Mouse (Mus musculus): ENCODE results near the gene Abca3.
A peak's percentile ranks its signal among the peaks of the same experiment; 100 is the strongest.
"Not testable (repeated sequence)": the region's sequence is repeated elsewhere in the genome, so short reads cannot be mapped to it uniquely, and the experiment has no call there.

Abca3 gene

DNA sequence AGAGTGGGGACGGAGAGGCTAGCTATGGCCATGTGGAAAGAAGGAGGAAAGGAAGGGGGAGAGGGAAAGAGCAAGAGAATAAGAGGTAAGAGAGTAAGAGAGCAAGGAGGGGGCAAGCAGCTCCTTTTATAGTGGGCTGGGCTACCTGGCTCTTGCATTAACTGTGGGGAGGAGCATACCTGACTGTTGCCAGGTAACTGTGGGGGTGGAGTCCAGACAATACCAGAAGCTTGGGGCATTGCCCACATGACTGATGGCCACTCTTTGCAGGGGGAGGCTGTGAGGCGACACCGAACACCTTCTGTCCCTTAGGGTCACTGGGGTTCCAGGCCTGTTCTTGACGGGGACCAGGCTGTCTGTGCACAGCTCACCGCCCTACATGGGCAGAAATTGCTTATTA is 37.0 kb downstream of the Abca3 start:
- DNase-seq (ENCODE audit: low spot score): no peak

DNA sequence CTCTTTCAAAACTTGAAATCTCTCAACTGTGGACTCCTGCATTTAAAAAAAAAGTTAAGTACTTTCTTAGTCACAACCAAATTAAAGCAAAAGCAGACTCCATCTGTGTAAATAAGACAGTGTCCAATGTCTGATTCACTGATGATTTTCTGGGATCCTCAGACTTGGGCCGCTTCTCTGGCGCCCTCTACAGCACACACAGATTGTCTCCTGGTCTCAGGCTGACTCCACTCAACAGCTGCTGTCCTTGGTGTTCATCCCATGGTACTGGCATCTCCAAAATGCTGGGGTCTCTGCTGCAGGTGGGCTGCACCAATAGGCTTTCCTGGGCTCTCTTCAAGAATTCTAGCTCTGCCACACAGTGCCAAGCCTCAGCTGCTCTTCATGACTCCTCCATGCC is 38.1 kb downstream of the Abca3 start:
- DNase-seq (ENCODE audit: low spot score): no peak

DNA sequence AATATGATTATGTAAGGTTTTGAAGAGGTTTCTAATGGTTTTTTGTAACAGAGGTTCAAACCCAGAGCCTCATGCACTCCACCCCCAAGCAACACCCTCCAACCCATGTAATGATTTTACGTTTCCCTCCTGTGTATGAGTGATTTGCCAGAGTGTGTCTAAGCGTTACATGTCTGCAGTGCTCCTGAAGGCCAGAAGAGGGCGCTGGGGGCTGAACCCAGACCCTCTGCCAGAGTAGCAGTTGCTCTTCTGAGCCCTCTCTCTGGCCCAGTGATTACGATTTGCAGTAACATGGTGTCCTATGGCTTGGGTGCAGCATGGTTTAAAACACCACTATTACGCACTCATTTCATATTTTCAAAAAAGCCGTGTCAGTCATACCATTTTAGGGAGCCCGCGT is 39.4 kb downstream of the Abca3 start:
- DNase-seq (ENCODE audit: low spot score): no peak

DNA sequence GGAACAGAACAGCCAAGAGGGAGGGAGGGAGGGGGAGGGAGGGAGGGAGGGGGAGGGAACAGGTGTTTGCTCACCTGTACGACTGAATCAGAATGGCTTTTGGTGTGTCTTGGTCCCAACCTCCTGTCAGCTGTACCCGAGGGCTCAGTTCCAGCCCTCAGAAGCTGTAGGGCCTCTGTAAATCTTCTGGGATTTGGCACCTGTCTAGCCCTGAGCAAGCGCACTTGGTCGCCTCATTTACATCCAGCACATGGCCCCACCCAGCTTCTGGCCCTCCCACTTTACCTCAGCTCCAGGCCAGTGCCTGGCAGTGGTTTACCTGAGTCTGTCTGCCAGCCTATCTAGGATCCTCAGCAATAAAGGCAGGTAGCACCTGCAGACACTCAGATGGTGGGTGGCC is 41.8 kb downstream of the Abca3 start:
- DNase-seq (ENCODE audit: low spot score): no peak

DNA sequence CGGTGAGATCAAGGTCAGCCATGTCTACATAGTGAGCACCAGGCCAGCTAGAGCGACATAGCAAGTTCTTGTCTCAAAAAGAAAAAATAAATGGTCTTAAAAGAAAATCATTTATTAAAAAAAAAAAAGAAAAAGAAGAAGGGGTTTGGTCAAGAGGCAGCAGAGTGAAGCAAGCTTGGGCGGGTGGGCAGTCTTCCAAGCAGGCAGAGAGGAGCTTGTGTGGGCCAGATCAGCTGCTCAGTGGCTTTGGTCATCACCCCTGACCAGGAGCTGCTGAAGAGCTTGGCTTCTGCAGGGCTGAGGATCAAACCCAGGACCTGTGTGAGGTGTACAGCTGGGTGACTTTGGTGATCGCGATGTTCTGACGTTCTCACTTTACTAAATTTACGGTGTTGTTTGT is 42.7 kb downstream of the Abca3 start:
- DNase-seq (ENCODE audit: low spot score): no peak

DNA sequence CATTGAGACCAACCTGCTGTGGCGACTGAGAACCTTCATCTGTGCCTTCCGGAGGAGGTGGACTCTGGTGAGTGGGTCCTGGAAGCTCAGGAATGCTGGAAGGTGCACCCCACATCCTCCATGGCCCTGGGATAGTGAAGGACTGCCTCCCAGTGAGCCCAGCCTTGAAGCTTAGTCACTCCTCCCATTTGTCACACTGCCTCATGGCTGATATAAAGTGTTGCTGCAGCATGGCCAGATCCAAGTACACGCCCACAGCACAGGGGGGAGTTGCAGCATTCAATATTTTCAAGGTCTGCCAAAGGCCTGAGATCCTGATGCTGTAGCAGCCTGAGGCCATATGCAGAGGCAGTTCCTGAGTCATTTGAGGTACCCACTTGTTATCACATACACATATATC is 50.6 kb downstream of the Abca3 start:
- DNase-seq (ENCODE audit: low spot score): peak; percentile 74

DNA sequence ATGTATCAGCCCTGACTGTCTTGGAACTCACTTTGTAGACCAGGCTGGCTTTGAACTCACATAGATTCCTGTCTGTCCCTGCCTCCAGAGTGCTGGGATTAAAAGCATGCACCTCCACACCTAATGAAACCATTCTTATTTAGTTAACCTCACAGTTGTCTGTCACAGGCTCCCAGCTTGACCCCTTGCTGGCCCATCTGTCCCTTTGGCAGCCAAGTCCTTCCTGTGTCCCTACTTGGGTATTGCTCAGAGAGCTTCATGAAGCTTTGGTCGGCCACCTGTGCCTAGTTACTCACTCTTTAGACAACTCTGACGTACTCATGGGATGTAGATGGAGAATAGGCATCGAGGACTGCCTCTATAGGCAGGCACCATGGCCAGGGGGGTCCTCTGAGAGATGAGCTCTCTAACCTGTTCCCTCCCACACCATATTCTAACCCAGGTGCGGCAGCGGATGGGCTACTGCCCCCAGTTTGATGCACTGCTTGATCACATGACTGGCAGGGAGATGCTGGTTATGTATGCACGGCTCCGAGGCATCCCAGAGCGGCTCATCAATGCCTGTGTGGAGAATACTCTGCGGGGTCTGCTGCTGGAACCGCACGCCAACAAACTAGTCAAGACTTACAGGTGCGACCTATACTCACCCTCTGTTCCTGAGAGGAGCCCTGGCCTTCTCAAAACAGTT is 55.5 kb downstream of the Abca3 start:
- DNase-seq (ENCODE audit: low spot score): no peak

DNA sequence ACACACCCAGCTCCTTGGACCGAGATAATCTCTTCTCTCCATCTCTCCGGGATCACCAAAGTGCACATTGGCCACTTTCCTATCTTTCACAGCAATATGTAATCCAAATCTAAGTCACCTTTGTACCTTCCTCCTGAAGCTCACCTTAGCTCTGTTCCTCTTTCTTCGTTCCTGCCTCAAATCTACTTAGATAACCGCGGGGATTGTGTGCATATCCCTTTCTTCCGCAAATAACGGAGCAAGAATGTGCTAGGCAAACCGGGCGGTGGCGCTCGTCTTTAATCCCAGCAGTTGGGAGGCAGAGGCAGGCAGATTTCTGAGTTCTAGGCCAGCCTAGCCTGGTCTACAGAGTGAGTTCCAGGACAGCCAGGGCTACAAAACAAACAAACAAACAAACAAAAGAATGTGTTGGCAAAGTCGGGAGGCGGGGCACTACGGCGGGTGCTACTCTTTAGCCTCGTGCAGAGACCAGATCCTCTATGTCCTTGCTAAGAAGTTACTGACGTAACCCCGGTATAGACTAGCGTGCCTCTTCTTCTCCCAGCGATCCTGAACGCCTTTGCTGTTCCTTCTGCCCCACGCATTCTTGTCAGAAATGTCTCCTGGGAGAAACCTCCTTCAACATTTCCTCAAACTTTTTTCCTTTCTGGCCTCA is 61.9 kb downstream of the Abca3 start:
- no peak for DNase-seq (ENCODE audit: low spot score)

DNA sequence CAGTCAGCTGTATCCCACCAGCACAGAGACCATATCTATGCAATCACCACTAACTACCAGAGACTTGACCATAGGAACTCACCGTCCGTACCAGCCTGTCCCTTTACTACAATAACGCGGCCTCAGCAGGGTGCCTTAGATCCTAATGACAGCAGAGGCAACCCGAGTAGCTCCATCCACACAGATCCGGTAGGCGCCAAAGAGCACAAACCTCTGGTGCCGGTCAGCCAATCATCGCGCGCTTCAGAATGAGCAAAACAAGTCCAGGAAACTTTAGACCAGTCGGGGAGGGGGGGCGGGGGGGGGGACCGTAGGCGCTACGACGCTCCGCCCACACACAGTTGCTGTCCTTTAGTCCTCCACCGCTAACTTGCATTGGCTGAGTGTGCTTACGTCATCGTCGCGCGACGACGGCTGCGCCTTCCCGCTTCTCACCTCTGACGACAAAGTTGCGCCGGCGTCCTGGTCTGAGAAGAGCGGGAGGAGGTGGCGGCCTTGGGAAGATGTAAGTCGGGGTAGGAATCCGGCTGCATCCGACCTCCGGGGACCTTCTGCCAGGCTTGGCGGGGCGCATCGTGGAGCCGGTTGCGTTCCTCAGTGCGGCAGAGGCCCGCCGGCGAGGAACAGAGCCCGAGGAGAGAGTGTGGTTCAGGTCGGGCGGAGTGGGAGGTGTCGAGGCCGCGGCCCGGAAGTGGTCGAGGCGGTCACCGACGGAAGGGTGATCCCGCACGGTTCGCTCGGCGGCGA is 62.7 kb downstream of the Abca3 start, which contains the start of gene Rnps1:
Rnps1 (plus strand) TSS at position 336 of the 747 bp plus-strand sequence.
- DNase-seq (ENCODE audit: low spot score): peak; percentile 95

DNA sequence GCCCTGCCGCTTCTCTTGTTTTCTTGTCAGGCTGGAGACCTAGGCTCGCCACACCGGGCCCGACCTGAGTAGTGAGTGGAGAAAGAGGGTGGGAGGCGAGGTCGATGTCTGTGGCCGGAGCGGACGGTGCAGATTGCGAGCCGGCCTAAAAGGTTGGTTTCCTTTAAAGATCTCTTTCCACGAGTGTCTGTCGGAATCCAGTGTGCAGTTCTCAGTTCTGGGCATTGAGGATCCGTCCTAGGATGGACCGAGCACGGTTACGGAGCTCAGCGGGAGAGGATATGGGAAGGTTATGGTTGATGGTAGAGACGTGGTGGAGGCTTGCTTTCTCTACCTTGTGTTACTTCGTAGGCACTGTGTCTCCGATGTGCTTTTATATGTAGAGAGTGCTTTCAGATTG is 63.3 kb downstream of the Abca3 start:
- no peak for DNase-seq (ENCODE audit: low spot score)

DNA sequence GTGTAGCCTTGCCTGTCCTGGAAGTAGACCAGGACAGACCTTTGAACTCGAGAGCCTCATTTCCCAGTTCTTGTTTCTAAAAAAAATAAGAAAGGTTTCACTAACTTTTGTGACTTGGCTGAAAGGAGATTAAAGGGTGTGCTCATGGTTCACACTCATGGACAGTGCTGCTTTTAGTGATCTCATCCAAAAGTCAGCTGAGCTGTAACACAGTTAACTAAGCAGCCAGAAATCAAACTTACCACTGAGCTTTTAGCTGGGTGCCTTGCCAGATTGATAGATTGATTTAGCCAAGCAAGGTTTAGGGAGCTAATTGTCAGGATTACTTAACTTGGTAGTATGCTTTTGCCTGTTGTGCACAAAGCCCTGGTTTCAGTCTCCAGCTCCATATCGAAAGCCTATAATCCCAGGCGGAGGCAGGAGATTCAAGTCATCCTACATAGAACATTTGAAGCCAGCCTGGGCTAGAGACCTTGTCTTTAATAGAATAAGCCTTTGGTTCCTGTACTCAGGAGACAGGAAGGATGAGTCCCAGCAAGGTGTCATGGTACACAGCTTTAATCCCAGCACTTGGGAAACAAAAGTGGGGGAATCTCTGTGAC is 64.4 kb downstream of the Abca3 start:
- no peak for DNase-seq (ENCODE audit: low spot score)

DNA sequence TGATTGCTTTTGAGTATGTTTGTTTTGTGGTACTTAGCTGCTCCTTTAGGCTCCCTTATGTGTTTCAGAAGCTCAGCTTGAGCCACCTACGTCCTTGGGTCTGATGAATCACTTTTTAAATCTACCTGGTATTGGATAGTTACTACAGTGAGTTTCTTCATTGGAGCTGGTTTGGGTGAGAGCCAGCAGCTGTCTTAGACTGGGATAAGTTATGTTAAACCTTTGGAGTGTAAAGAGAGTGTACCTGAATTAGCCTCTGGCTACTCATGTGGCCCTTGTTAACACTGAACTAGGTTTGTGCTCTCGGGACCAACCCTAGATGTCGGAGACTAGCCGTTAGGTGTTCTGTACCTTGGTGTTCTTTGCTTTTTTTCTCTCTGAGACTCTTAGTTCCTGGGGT is 71.4 kb downstream of the Abca3 start:
- DNase-seq (ENCODE audit: low spot score): no peak

DNA sequence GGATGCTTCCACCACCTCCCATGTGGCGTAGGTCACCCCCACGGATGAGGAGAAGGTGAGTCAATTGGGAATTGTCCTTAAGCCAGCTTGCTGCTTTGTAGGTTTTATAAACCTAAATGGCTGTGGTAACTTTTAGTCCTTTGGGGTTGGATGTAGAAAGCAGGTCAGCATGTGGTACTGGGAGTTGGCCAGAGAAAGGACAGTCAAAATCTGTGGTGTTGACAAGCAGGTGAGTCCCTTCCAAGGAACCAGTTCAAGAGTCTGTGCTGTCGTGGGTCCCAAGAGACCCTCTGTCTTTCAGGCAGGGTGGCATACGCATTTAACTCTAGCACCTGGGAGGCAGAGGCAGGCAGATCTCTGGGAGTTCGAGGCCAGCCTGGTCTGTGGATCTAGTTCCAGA is 72.7 kb downstream of the Abca3 start:
- DNase-seq (ENCODE audit: low spot score): no peak

DNA sequence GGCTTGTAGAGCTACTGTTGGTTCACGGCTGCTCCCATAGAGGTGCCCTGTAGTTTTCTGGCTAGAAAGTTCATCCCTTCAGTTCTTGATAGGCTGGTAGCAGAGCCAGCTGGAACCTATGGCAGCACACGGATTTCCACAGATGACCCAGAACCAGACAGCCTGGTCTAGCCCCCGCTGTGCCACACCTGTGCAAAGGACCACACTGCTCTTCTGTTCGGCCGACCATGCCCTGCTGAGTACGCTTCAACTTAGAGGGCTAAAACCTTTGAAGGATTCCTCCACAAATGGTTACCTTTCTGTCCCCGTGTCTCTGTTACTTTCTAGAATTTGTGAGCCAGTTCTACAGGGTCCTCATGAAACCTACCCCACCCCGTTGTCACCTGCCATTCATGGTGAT is 73.6 kb downstream of the Abca3 start:
- DNase-seq (ENCODE audit: low spot score): not testable (repeated sequence)

DNA sequence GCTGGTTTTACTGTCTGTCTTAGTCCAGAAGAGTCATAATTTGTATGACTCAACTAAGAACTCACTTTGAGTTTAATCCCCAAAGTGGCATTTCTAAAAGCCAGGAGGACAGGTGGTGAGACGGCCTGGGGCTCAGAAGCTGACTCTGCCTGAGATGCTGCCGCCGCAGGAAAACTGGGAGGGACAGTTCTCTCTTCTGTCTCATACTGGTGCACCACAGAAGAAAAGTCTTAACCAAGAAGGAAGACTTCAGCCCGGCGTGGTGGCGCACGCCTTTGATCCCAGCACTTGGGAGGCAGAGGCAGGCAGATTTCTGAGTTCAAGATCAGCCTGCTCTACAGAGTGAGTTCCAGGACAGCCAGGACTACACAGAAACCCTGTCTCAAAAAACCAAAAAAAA is 74.2 kb downstream of the Abca3 start:
- no peak for DNase-seq (ENCODE audit: low spot score)

DNA sequence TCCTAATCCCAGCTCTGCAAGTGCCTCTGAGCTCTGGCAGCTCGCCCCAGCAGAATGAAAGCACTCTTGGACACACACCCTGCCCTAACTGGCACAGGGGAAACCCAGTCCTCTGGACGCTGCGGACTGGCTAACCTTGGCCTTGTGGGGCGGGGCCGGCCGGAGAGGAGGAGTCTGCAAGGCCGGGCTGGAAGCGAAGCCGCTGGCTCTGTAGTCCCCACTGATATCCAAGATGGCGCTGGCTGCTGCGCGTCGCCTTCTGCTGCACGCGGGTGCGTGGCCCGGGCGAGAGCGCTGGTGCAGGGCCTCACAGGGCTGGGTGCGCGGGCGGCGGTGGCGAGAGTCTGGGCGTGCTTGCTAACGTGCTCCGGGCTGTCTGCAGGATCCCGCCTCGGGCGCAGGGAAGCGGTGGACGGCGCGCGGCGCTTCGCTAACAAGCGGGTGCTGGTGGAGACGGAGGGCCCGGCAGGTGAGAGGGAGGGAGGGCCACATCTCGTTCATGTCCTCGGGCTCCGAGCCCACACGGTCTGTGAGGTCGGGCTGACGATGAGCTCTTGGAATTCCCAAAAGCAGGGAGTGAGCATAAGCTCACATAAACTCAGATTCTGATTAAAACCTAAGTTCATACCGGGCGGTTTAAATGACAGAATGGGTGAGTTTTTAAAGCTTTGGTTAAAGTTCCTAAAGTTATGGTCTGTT is 74.9 kb downstream of the Abca3 start, which contains the start of gene Eci1:
Eci1 (plus strand) TSS at position 171 of the 699 bp plus-strand sequence.
- peak; percentile 95 for DNase-seq (ENCODE audit: low spot score)

DNA sequence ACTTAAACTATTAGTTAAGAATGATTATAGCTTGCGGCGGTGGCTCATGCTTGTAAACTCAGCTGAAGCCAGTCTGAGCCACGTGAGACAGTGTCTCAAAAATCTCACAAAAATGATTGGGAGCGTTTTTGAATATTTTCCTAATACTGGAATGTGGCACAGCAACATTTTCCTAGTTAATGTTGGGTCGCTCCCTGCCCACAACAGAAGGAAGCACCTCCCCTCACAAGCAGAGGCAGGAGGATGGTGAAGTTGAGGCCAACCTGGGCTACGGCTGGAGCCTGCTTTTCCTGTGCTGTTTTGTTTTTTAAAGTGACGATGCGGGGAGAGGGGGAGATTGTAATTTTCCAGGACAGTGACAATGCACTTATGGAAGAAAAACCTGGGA is 75.4 kb downstream of the Abca3 start:
- DNase-seq (ENCODE audit: low spot score): no peak

DNA sequence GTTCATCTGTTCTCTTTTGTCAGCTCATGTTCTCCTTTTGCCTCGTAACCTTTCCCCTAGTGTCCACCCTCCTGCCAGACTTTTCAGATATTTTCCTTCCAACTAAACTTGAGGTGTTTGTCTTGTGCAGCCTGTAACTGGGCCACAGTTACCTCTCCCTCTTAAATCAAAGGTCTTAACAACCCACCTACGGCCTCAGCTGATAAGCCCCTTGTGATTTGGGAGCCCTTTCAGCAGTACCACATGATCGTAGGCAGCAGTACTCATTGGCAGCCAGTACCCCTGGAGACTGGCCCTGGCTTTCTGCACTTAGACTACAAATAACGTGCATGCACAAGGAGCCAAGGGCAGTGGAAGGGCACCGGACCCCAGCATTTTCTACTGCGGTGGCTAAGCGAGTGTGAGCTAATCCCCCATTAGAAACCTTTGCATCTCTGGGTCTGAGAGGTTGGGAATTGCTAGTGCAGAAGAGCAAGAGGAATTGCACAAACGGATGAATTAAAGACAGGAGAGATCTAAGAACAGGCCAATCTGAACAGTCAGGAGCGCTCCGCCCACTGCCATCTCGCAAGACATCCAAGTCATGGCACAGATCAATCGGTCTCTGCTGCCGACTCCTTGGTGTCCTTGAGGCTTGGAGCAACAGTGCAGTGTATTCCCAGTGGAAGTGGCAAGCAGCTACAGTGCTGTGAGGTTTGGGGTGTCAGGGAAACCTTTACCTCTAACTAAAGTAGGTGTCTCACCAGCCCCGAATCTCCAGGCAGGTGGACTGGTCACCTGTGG is 77.6 kb downstream of the Abca3 start:
- no peak for DNase-seq (ENCODE audit: low spot score)

DNA sequence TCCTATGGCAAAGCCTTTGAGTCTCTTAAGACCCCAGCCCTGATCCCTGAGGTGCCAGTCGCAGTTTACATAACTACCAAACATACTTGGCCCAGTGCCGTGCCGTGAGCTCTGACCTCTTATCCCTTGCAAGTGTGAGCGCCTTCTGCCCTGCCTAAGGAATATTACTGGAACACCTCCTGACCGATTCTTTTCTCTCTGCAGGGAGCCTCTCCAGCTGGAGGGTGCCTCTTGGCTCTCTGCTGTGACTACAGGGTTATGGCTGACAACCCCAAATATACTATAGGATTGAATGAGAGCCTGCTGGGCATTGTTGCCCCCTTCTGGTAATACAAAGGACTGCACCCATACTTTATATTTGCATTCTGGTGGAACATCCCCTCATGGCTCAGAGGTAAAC is 85.3 kb downstream of the Abca3 start:
- no peak for DNase-seq (ENCODE audit: low spot score)

DNA sequence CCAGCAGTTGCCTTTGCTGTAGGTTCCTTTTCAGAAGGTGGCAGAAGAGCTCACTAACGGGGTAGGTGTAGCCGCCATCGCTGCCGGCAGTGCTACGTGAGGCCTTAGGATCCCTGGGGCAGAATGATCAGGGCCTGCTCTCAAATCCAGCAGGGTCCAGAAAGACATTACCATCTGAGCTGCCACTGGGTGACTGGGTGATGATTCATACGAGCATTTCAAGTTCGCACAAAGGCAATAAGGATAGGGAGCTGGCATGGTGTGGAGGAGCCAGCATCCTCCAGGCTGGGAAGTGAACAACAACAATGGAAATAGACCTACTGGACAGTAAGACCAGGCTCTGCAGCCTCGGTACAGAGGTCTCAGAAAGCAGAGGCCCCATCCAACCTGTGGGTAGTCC is 88.6 kb downstream of the Abca3 start:
- peak; percentile 4 for DNase-seq (ENCODE audit: low spot score)

DNA sequence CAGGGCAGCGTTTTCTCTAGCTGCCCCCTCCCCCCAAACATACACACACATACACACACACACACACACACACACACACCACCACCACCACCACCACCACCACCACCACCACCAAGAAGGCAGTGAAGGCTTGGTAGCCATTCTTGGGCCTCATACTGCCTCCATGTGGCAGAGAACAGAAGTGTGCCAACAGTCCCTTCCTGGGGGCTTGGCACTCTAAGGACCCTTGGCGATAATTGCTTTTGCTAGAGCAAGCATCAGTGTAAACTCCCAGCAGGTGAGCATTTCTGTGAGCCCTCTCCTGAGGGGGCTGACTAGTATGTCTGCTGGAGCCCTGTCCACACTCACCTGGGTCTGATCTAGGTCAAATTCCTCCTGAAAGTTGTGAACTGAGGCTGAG is 89.4 kb downstream of the Abca3 start:
- DNase-seq (ENCODE audit: low spot score): no peak

Measured in testis, postnatal 14 days (tissue).